Mouse (Mus musculus) bone marrow macrophage, adult 2 months (primary cell): ENCODE measurements around the gene Ttc7b.

ENCODE experiments used
- CTCF ChIP-seq: IDR thresholded peaks from 2 replicates; pipeline ENCODE4 v1.5.1; 2012; ENCODE audit warnings: low read depth, mild to moderate bottlenecking, low read length, moderate library complexity
- POLR2A ChIP-seq: IDR thresholded peaks from 2 replicates; pipeline ENCODE4 v1.6.1; 2012; ENCODE audit warnings: mild to moderate bottlenecking, low read depth, low read length, borderline replicate concordance

DNA sequence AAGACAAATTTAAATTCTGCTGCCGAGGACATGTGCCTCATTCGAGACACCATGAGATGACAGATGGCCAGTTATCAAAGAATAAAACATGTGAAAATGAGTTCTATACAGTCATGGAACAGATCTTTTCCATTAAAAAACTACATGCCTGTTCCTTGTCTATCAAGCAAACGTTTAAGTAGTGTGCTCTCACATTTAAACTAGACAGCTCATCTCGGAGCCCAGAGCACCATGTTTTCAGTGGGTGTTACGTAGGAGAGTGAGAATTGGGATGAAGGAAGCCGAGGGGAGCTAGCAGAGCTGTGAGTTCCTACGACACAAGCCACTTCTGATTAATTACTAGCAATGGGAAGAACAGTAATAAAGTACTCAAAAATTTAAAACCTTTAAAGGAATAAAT is 48.2 kb upstream of the Ttc7b start:
- TF ChIP-seq CTCF = no peak
- no peak for TF ChIP-seq POLR2A
